Mouse (Mus musculus) small intestine, adult 2 months (tissue): ENCODE data around the gene Slamf9.

Experiments used
- CTCF ChIP-seq: fragments of 200-500 bp; IDR thresholded peaks from 2 replicates; pipeline ENCODE4 v1.5.1; 2012; ENCODE audit warnings: low read depth, mild to moderate bottlenecking, control low read depth, inconsistent platforms, low read length, moderate library complexity, mixed read lengths; ENCODE audit not compliant: insufficient replicate concordance, insufficient read length; ENCODE audit errors: extremely low read depth
- POLR2A ChIP-seq: fragments of 200-500 bp; IDR thresholded peaks from 2 replicates; pipeline ENCODE4 v1.6.1; 2012; ENCODE audit warnings: low read depth, mild to moderate bottlenecking, control low read depth, inconsistent platforms, low read length, moderate library complexity

DNA sequence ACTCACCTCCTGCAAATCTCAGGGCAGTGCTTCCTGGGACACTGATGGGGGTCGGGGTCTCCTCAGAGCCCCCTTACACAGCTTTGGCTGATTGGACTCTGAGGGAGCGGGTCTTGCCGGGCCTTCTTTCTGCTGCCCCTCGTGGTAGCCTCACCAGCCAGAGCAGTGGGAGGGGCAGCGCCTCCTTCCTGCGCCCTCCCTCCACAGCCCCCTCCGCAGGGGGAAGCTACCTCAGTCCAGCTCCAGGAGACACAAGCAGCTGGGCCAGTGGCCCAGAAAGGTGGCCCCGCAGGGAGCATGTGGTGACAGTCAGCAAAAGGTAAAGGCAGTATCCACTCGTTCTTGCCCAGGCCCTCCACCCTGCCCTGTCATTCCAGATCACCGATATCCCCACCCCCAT, 22.3 kb downstream of the Slamf9 start:
- TF ChIP-seq CTCF (no peak), POLR2A (no peak)
